Mouse (Mus musculus): ENCODE results near the gene Il7r. TPM values are rescaled to one million over a fixed set of nuclear protein-coding genes. Genes with fewer than 3 reads are reported as not detected.

Gene Il7r
- polyA plus RNA-seq, 1 experiment from 2014 or later: 0.13 TPM

DNA sequence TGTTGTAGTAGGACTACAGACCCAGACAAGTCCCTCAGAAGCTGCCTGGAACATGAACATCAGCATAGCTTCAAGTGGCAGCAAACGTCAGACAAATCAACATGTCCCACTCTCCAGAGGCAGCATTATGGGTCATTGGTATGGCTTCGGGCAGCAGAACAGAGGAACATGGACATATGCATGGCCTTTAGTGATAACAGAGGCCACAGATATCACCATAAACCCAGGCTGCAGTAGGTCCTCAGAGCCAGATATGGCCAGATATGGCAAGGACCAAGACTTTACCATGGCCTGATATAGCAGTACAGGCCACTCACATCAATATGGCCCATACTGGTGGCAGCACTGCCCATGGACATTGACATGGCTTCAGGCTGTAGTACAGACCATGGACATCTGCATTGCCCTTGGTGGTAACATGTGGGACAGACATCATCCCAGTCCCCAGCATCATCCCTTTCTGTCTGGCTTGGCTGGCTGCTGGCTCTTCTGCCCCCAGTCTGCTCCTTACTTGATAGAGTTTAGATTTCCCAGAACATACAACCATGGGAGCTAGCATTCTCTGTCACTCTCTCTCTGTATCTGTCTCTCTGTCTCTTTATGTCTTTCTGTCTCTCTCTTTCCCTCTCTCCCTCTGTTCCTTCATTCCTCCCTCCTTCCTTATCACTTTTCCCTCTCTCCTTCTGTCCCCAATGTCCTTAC is 40.4 kb downstream of the Il7r start:
- DNase-seq (ENCODE audit: low spot score) (no peak), ATAC-seq (replicated peaks; ENCODE audit: low FRiP score, low read depth) (no peak)
- WGBS: 82% methylated on average over 2 of the region's 2 CpGs
- no peak overlapping the region for H3K9ac ChIP-seq (ENCODE audit: low read depth, low read length)
- H3K27me3 ChIP-seq (ENCODE audit: insufficient read depth, low read length): no peaks in the 10 kb centered on the region
- H3K27ac ChIP-seq: no peak overlapping the region
- no peak overlapping the region for H3K4me2 ChIP-seq (ENCODE audit: low read length)
- no peaks in the 10 kb centered on the region for H3K4me1 ChIP-seq (replicated peaks; ENCODE audit: insufficient read depth, low read length)
- TF ChIP-seq CTCF (IDR thresholded peaks at IDR 0.05; ENCODE audit: low read depth): no peak
- H3K4me3 ChIP-seq (replicated peaks; ENCODE audit: low read depth, low read length): no peak overlapping the region
- no peaks in the 10 kb centered on the region for H3K9me3 ChIP-seq (replicated peaks; ENCODE audit: low read length)
- H3K36me3 ChIP-seq (ENCODE audit: insufficient read depth, low read length): no peaks in the 10 kb centered on the region

DNA sequence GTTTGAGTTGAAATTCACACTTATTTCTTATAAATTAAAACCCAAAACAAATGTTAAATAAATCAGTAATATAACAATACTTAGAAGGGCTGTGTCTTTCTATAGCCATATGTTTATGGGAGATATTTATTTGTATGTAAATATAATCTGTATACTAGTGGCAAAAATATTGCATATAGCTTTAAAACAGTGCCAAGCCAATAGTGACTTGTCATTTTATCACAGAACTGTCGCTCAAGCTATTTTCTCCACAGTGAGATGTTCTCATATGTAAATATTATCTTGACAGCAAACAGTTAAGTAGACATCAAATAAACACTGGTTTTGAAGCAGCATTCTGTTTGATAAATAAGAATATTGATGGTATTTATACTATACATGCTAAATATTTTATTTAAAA is 56.8 kb downstream of the Il7r start:
- no peak for DNase-seq (ENCODE audit: low spot score)
- ATAC-seq (replicated peaks; ENCODE audit: low FRiP score, low read depth): no peak
- Histone ChIP-seq H3K27ac (no peak overlapping the region), H3K4me3 (replicated peaks; ENCODE audit: low read depth, low read length) (no peak overlapping the region), H3K36me3 (ENCODE audit: insufficient read depth, low read length) (no peaks in the 10 kb centered on the region), H3K4me2 (ENCODE audit: low read length) (no peak overlapping the region), H3K27me3 (ENCODE audit: insufficient read depth, low read length) (no peaks in the 10 kb centered on the region), H3K4me1 (replicated peaks; ENCODE audit: insufficient read depth, low read length) (no peaks in the 10 kb centered on the region), H3K9ac (ENCODE audit: low read depth, low read length) (no peak overlapping the region), H3K9me3 (replicated peaks; ENCODE audit: low read length) (no peaks in the 10 kb centered on the region)
- no peak for TF ChIP-seq CTCF (IDR thresholded peaks at IDR 0.05; ENCODE audit: low read depth)
- WGBS: 90% methylated on average over 1 of the region's 1 CpGs

DNA sequence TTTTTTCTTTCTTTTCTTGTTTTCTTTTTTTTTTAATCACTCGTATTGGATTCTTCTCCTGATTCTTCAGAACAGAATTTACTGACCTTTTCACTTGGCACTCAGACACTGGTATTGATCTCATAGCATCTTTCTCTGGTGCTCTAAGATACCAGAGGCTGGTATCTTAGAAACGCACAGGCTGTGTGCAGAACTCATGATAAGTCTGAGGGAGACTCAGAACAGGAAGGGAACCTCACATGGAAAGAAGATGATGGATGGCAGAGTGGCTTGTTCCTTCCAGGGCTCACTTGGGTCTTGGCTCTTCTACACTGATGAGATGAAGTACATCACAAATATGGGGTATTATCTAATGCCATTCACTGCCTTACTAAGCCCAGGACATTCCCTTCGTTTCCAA is 57.4 kb downstream of the Il7r start:
- WGBS: 67% methylated on average over 3 of the region's 3 CpGs
- H3K4me3 ChIP-seq (replicated peaks; ENCODE audit: low read depth, low read length): no peak overlapping the region
- H3K4me1 ChIP-seq (replicated peaks; ENCODE audit: insufficient read depth, low read length): no peaks in the 10 kb centered on the region
- H3K4me2 ChIP-seq (ENCODE audit: low read length): no peak overlapping the region
- TF ChIP-seq CTCF (IDR thresholded peaks at IDR 0.05; ENCODE audit: low read depth): no peak
- H3K27me3 ChIP-seq (ENCODE audit: insufficient read depth, low read length): no peaks in the 10 kb centered on the region
- H3K9me3 ChIP-seq (replicated peaks; ENCODE audit: low read length): no peaks in the 10 kb centered on the region
- no peaks in the 10 kb centered on the region for H3K36me3 ChIP-seq (ENCODE audit: insufficient read depth, low read length)
- no peak overlapping the region for H3K27ac ChIP-seq
- DNase-seq (ENCODE audit: low spot score) (no peak), ATAC-seq (replicated peaks; ENCODE audit: low FRiP score, low read depth) (no peak)
- no peak overlapping the region for H3K9ac ChIP-seq (ENCODE audit: low read depth, low read length)

DNA sequence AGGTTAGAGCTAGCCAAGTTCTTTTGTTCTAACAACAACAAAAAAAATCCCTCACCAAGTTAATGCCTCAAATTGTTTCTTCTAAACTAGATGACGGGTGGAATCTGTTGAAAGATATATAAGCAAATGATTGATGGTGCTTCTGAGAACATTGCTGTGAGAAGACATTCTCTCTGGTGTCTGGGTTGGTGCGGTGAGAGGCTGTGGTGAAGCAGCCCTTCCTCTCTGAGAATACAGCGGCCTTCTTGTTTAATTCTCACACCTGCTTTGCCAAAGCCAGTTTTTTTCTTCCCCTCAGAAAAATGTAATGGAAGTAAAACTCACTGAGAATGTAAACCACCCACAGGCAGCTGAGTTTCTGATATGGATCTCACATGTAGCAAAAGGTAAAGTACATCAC is 57.8 kb downstream of the Il7r start:
- no peak overlapping the region for H3K9ac ChIP-seq (ENCODE audit: low read depth, low read length)
- H3K4me2 ChIP-seq (ENCODE audit: low read length): no peak overlapping the region
- 56% methylated on average over 3 of the region's 3 CpGs for WGBS
- ATAC-seq (replicated peaks; ENCODE audit: low FRiP score, low read depth) (no peak), DNase-seq (ENCODE audit: low spot score) (no peak)
- no peaks in the 10 kb centered on the region for H3K9me3 ChIP-seq (replicated peaks; ENCODE audit: low read length)
- no peak for TF ChIP-seq CTCF (IDR thresholded peaks at IDR 0.05; ENCODE audit: low read depth)
- no peaks in the 10 kb centered on the region for H3K36me3 ChIP-seq (ENCODE audit: insufficient read depth, low read length)
- H3K27ac ChIP-seq: no peak overlapping the region
- no peaks in the 10 kb centered on the region for H3K27me3 ChIP-seq (ENCODE audit: insufficient read depth, low read length)
- H3K4me3 ChIP-seq (replicated peaks; ENCODE audit: low read depth, low read length): no peak overlapping the region
- H3K4me1 ChIP-seq (replicated peaks; ENCODE audit: insufficient read depth, low read length): no peaks in the 10 kb centered on the region

DNA sequence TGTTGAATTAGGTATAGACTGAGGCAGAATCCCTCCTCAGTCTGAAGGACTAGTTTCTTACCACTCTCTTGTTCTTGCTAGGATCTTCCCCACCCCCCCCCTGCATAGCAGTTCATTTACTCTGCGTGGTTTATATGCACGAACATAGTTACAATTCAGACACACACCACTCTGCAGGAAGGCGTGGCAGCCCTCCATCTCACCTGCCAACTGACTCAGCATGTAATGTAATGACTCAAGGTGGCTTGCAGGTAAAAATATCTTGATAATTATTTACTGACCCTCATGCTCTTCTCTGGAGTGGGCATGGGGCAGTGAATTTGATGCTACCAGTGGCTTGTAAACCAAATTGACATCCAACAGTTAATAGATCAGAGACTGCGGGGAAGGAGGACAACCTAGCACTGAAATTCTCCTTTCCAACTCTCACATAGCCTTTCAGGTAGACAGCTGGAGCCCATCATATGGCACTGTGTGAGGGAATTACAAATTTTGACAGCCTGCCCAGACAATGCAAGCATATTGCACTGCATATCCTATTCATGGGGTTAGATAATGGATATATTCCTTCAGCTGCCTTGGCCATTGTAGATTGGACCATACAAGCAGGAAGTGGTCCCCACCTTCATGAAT is 58.8 kb downstream of the Il7r start:
- 93% methylated on average over 4 of the region's 4 CpGs for WGBS
- ATAC-seq (replicated peaks; ENCODE audit: low FRiP score, low read depth): no peak

DNA sequence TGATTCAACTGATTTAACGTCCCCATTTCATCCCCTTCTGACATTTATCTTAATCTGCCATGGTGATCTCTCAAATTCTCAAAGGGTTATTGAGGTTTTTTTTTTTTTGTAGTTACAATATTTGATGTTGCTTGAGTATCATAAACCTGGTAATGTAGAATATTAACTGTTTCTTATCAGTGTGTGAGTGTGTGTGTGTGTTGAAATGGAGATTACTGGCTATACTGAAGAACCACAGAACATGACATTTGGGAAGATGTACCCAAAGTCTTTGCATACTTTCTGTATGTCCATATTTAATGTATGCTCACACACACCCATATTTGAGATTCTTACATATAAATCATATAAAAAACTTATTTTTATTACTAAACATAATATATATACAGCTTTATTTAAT is 65.9 kb downstream of the Il7r start:
- H3K4me1 ChIP-seq (replicated peaks; ENCODE audit: insufficient read depth, low read length): no peaks in the 10 kb centered on the region
- no peak overlapping the region for H3K4me3 ChIP-seq (replicated peaks; ENCODE audit: low read depth, low read length)
- ATAC-seq (replicated peaks; ENCODE audit: low FRiP score, low read depth) (no peak), DNase-seq (ENCODE audit: low spot score) (no peak)
- WGBS: 31% methylated on average over 1 of the region's 1 CpGs
- H3K36me3 ChIP-seq (ENCODE audit: insufficient read depth, low read length): no peaks in the 10 kb centered on the region
- no peak for TF ChIP-seq CTCF (IDR thresholded peaks at IDR 0.05; ENCODE audit: low read depth)
- H3K4me2 ChIP-seq (ENCODE audit: low read length): no peak overlapping the region
- H3K9ac ChIP-seq (ENCODE audit: low read depth, low read length): no peak overlapping the region
- H3K9me3 ChIP-seq (replicated peaks; ENCODE audit: low read length): no peaks in the 10 kb centered on the region
- H3K27me3 ChIP-seq (ENCODE audit: insufficient read depth, low read length): no peaks in the 10 kb centered on the region
- no peak overlapping the region for H3K27ac ChIP-seq

More for the DNA sequence above, 58.8 kb downstream of the Il7r start:
- no peaks in the 10 kb centered on the region for H3K36me3 ChIP-seq (ENCODE audit: insufficient read depth, low read length)
- H3K9ac ChIP-seq (ENCODE audit: low read depth, low read length): no peak overlapping the region
- no peak overlapping the region for H3K4me3 ChIP-seq (replicated peaks; ENCODE audit: low read depth, low read length)
- H3K27me3 ChIP-seq (ENCODE audit: insufficient read depth, low read length): no peaks in the 10 kb centered on the region
- H3K9me3 ChIP-seq (replicated peaks; ENCODE audit: low read length): no peaks in the 10 kb centered on the region
- H3K27ac ChIP-seq: no peak overlapping the region
- no peak for TF ChIP-seq CTCF (IDR thresholded peaks at IDR 0.05; ENCODE audit: low read depth)
- no peak for DNase-seq (ENCODE audit: low spot score)
- H3K4me1 ChIP-seq (replicated peaks; ENCODE audit: insufficient read depth, low read length): no peaks in the 10 kb centered on the region
- no peak overlapping the region for H3K4me2 ChIP-seq (ENCODE audit: low read length)
